Mouse (Mus musculus) liver, postnatal 0 days (tissue): ENCODE measurements at regions not wholly inside any gene's neighbourhood (a gene's known extent, or its start where the extent isn't known, plus 50 kb on each side); places are given as distances from the start of the nearest gene placed in this dataset.

Source experiments
- ATAC-seq: fragments of 200-750 bp; cut with Nextera tagmentation; 2 replicates; pipeline ENCODE4 v1.8.0; 2017; ENCODE audit warnings: mild to moderate bottlenecking, moderate library complexity
- DNase-seq: peaks from one replicate; pipeline ENCODE4 v3.0.0-alpha.2; 2016
- H3K27ac ChIP-seq: fragments of 300-500 bp; sonication (generic); 2 replicates; pipeline ENCODE4 v1.5.1; 2014; ENCODE audit warnings: antibody characterized with exemption, moderate library complexity, mild to moderate bottlenecking, low read depth
- H3K27me3 ChIP-seq: fragments of 300-500 bp; sonication (generic); 2 replicates; pipeline ENCODE4 v1.6.1; 2014; ENCODE audit warnings: low read length, control low read depth, mixed read lengths; ENCODE audit not compliant: insufficient read depth
- H3K36me3 ChIP-seq: fragments of 300-500 bp; sonication (generic); replicated peaks from 2 replicates; pipeline ENCODE4 v1.6.1; 2014; ENCODE audit warnings: mild to moderate bottlenecking, control low read depth, low read length, moderate library complexity, mixed read lengths; ENCODE audit not compliant: insufficient read depth
- H3K4me1 ChIP-seq: fragments of 300-500 bp; sonication (generic); 2 replicates; pipeline ENCODE4 v1.6.1; 2014; ENCODE audit warnings: antibody characterized with exemption, mild to moderate bottlenecking, control low read depth; ENCODE audit not compliant: insufficient read depth
- H3K4me2 ChIP-seq: fragments of 300-500 bp; sonication (generic); 2 replicates; pipeline ENCODE4 v1.6.1; 2014; ENCODE audit warnings: low read depth, mild to moderate bottlenecking, low read length, moderate library complexity, mixed read lengths
- H3K4me3 ChIP-seq: fragments of 300-500 bp; sonication (generic); 2 replicates; pipeline ENCODE4 v1.5.1; 2014; ENCODE audit warnings: low read depth, low read length
- H3K9ac ChIP-seq: fragments of 300-500 bp; sonication (generic); replicated peaks from 2 replicates; pipeline ENCODE4 v1.6.1; 2014; ENCODE audit warnings: mild to moderate bottlenecking, moderate library complexity
- H3K9me3 ChIP-seq: fragments of 300-500 bp; sonication (generic); 2 replicates; pipeline ENCODE4 v1.6.1; 2016; ENCODE audit warnings: mild to moderate bottlenecking, control low read depth, low read length, mixed read lengths
- CTCF ChIP-seq: sonication (generic); IDR thresholded peaks from 2 replicates; pipeline ENCODE4 v1.5.1; 2016; ENCODE audit warnings: antibody characterized with exemption, low read depth
- EP300 ChIP-seq: IDR thresholded peaks from 2 replicates; pipeline ENCODE4 v1.6.1; 2016; ENCODE audit warnings: antibody characterized with exemption, low read depth, mild to moderate bottlenecking
- WGBS: fragments of 180-500 bp; shearing (Covaris S2); extraction: QIAGEN DNeasy Blood & Tissue Kit; methylation state at CpG from one replicate; pipeline ENCODE4 v1.1.7; 2014; ENCODE audit not compliant: insufficient replicate concordance; 5-methylcytosine and 5-hydroxymethylcytosine counted together

- Histone ChIP-seq H3K9ac (no peak overlapping the region), H3K4me1 (peaks cover 34% of the 10 kb centered on the region), H3K27ac (no peak overlapping the region), H3K4me3 (no peak overlapping the region), H3K27me3 (no peaks in the 10 kb centered on the region), H3K4me2 (no peak overlapping the region), H3K9me3 (no peaks in the 10 kb centered on the region), H3K36me3 (no peaks in the 10 kb centered on the region)
- ATAC-seq (no peak), DNase-seq (no peak)
- WGBS, result 77% methylated on average over 6 of the region's 6 CpGs
- TF ChIP-seq EP300 (no peak), CTCF (no peak)
Measured at GRCm38 (mm10) chr9:61319721-61320120, 52.4 kb upstream of the Tle3 start.

- no peak overlapping the region for H3K4me2 ChIP-seq
- H3K27ac ChIP-seq, result peak overlapping the region; percentile 63
- no peaks in the 10 kb centered on the region for H3K36me3 ChIP-seq
- TF ChIP-seq CTCF (no peak), EP300 (peak; percentile 46; the same call in 1 of the 2 replicates)
- DNase-seq (peak; percentile 52), ATAC-seq (peak; percentile 64)
- no peaks in the 10 kb centered on the region for H3K27me3 ChIP-seq
- no peak overlapping the region for H3K9ac ChIP-seq
- no peaks in the 10 kb centered on the region for H3K9me3 ChIP-seq
- H3K4me1 ChIP-seq, result peaks cover 34% of the 10 kb centered on the region
- H3K4me3 ChIP-seq, result no peak overlapping the region
- 23% methylated on average over 1 of the region's 1 CpGs for WGBS
Measured at GRCm38 (mm10) chr9:61321314-61321713, 50.9 kb upstream of the Tle3 start.

GRCm38 (mm10) chr9:61321825-61322224 is 50.3 kb upstream of the Tle3 start:
- no peak overlapping the region for H3K4me3 ChIP-seq
- H3K27me3 ChIP-seq, result no peaks in the 10 kb centered on the region
- ATAC-seq (no peak; the same call in 1 of the 2 replicates), DNase-seq (no peak)
- no peak overlapping the region for H3K9ac ChIP-seq
- H3K36me3 ChIP-seq, result no peaks in the 10 kb centered on the region
- TF ChIP-seq CTCF (no peak), EP300 (no peak)
- no peaks in the 10 kb centered on the region for H3K9me3 ChIP-seq
- no peak overlapping the region for H3K4me2 ChIP-seq
- H3K27ac ChIP-seq, result peak overlapping the region; percentile 63
- 31% methylated on average over 8 of the region's 8 CpGs for WGBS
- H3K4me1 ChIP-seq, result peaks cover 34% of the 10 kb centered on the region

GRCm38 (mm10) chr9:61322333-61322732 is 49.8 kb upstream of the Tle3 start:
- no peaks in the 10 kb centered on the region for H3K36me3 ChIP-seq
- no peak overlapping the region for H3K27ac ChIP-seq
- no peak overlapping the region for H3K9ac ChIP-seq
- WGBS, result 30% methylated on average over 11 of the region's 11 CpGs
- ATAC-seq (no peak), DNase-seq (no peak)
- no peak overlapping the region for H3K4me2 ChIP-seq
- no peak overlapping the region for H3K4me3 ChIP-seq
- H3K27me3 ChIP-seq, result no peaks in the 10 kb centered on the region
- TF ChIP-seq CTCF, result no peak
- TF ChIP-seq EP300, result no peak
- no peaks in the 10 kb centered on the region for H3K9me3 ChIP-seq
- peaks cover 34% of the 10 kb centered on the region for H3K4me1 ChIP-seq
